Mouse (Mus musculus) monocyte, adult 2 months (primary cell): ENCODE data around the gene Pacsin3.
A peak's percentile ranks its signal among the peaks of the same experiment; 100 is the strongest.
"Not testable (repeated sequence)": the region's sequence is repeated elsewhere in the genome, so short reads cannot be mapped to it uniquely, and the experiment has no call there.

Source experiments
- DNase-seq, 2 experiments: peaks; one replicate each; pipeline ENCODE4 v3.0.0; 2022; ENCODE audit warnings: low spot score in 2 of 2, low read depth in 1 of 2

Gene Pacsin3

DNA sequence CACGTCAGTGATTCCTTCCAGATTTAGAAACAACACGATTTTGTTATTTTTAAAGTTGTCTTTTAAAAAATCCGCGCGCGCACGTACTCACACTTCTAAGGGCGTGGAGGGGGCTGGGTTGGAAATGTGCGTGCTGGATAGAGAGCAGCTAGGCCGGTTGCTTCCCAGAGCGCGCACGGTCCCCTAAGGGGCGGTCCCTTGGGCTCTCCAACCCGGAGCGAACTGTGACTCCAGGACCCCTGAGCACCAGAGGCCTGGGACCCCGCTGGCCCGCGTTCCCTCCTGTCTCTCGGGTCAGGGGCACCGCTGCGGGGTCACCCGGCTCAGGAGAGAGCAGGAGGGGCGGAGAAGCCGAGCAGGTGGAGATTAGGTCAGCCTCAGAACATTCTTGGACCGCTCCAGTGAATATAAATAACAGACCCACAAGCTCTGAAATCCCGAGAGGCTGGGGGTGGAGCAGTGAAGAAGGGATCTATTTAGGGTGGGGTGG is at the start of gene Pacsin3:
TSS of gene Pacsin3 (plus strand) at position 294 of the 490 bp plus-strand sequence.
- no peak for DNase-seq

DNA sequence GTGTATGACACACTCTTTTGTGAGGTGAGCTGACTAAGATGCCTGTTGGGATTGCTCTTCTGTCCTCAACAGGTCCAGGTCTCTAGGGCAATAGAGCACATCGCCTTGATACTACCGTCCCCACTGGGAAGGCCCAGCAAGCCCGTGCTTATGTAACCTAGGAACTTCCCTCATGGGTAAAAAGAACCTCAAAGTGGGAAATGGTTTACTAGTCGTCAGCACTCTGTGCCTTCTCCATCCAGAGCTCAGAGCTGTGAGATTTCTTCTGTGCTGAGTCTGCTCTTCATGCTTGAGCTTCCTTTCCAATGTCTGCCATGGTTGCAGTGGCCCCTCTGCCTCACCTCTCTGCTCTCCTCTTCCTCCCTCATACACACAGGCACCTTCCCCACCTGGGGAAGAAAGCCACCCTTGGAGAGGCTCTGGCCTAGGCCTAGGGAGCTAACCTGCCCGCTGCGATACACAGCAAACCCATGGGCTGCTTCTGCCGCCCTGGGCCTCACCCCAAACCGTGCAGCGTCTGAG is 49.4 kb upstream of the Pacsin3 start:
- DNase-seq = peak in 1 of 2 experiments; percentile 50

DNA sequence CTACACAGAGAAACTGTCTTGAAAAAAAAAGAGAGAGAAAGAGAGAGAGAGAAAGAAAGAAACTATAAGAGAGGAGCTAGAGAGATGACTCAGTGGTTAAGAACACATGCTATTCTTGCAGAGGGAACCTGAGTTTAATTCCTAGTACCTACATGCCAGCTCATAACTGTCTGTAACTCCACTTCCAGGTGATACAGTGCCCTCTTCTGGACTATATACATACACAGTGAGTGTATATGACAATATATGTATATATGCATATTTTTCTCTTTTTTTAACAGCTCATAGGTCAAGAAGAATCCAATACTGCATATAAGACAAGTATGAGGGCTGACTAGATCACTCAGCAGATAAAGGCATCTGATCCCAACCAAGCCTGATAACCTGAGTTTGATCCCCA is 42.4 kb upstream of the Pacsin3 start:
- DNase-seq = no peak

DNA sequence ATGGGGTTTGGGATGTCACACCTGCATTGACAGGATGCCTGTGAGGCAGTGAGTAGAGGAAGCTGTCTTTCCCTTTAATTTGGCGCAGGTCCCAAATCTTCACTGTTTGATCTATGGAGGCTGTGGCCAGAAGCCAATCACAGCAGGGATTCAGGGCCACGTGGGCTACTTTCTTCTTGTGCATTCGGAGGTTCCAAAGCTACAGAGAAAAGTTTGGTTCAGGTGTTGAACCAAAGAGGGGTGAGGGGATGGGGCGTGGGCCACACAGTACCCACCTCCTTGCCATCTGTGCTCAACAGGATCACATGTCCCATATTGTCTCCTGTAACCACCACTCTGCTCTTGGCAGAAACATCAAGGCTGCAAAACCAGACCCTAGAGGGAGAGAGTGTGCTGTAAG is 38.7 kb upstream of the Pacsin3 start:
- DNase-seq = no peak

DNA sequence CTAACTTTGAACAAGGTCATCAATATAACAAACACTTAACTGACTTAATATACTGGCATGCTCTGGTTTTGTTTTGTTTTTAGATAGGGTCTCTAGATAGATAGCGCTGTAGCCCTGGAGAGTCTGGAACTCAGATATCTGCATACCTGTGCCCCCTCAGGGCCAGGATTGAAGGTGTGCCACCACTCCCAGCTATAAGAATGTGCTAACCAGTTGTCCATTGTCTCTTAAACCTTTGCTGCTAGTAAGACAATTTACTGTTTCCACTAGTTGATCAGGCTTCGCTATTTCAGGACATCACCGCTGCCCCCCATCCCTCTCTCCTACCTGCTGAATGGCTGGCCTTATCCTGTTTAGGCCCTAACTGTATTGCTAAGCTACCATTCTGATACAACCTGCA is 35.3 kb upstream of the Pacsin3 start:
- DNase-seq = no peak

DNA sequence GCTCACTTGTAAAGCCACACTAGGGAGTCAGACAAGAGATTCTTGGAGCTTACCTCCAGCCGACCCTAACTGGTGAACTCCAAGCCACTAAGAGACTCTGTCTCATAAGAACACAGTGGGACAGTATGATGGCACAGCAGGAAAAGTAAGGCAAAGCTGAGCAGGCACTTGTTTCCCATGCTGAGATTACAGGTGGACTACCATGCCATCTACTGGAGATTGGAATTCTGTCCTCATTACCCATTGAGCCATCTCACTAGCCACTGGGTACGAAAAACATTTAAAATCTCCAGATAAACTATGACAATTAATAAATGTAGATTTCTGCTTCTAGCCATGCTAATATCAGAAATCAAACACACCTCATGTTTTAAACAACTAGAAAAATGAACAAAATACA is 32.1 kb upstream of the Pacsin3 start:
- no peak for DNase-seq

DNA sequence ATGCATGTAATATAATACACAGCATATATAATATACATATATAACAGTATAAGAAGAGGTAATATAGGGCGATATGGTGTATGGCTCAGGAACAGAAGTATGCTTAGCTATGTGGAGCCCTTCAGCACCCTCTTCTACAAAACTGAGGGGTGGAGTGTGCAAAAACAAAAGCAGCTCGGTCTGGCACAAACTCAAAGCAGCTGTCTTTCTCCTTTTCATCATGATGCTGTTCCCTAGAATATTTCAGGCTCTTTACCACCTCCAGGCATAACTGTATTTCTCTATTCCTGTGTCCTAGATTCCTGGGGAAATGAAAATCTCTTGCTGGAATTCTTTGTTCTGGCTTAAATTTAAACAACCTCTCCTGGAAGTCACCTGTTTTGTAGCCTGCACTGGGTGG is 26.0 kb upstream of the Pacsin3 start:
- no peak for DNase-seq

DNA sequence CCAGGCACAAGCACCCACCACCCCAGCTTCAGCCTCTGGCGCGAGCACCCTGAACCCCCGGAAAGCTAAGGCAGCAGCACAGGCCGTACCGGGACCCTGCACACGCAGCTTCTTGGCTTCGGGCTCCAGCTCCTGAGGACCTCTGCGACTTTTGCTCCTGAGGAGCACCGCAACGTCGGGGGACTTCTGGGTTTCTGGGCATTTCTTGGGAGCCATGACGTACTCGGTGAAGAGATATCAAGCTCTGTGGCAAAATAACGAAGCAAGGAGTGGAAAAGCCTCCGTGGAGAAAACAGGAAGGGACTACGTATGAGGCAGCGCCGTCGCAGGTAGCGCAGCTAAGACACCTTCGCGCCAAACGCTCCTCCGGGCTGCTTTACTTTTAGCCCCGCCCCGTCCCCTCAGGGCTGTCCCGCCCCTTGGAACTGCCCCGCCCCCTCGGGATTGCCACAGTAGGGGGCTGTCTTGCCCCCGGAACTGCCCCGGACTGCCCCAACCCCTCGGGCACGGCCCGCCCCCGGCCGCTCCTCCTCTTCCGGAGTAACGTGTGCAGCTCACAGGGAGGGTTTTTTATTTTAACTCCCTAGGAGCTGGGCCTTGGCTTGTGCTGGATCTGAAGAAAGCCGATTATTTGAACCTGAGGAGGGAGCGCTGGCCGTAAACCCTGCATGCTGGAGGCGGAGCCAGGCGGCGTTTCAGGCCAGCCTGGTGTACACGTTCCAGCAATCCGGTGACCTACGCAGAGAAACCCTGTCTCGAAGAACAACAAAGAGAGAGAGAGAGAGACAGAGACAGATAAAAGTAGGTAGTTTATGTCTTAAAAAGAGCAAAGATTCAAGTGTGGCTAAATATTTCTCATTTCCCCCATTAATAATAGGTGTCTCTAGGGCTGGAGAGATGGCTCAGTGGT is 18.9 kb upstream of the Pacsin3 start, which contains the start of gene Ddb2:
TSS of gene Ddb2 (minus strand) at position 382 of the 910 bp plus-strand sequence.
- peak; percentile 69 to 79 for DNase-seq

DNA sequence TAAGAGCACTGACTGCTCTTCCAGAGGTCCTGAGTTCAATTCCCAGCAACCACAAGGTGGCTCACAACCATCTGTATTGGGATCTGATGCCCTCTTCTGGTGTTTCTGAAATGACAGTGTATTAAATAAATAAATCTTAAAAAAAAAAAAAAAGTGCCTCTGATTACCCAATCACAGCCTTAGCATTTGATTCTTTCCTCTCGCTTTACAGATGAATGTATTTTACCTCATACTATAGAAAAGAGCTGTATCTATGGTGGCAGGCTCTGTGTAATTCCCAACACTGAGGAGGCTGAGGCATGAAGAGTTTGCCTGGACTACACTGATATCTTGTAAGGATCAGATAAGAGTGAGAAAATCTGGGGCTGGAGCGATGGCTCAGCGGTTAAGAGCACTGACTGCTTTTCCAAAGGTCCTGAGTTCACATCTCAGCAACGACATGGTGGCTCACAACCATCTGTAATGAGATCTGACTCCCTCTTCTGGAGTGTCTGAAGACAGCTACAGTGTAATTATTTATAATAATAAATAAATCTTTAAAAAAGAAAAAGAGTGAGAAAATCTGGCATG is 18.2 kb upstream of the Pacsin3 start:
- DNase-seq = not testable (repeated sequence)

DNA sequence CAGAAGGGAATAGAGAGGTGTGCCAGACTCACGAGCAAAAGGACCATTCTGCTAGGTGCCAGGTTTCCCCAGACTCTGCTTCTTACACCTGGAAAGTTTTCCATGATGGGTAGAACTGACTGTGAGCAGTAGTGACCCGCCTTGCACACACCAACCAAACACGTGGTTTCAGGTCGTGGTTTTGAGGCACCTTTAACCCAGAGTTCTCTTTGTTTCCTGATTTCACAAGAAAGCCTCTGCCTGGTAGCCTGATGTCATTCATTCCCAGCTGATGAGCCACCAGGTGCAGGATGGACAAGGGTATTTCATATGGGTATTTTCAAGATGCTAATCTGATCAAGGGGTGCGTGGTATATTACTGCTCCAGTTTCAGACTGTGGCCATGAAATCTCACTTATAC is 13.2 kb upstream of the Pacsin3 start:
- no peak for DNase-seq

DNA sequence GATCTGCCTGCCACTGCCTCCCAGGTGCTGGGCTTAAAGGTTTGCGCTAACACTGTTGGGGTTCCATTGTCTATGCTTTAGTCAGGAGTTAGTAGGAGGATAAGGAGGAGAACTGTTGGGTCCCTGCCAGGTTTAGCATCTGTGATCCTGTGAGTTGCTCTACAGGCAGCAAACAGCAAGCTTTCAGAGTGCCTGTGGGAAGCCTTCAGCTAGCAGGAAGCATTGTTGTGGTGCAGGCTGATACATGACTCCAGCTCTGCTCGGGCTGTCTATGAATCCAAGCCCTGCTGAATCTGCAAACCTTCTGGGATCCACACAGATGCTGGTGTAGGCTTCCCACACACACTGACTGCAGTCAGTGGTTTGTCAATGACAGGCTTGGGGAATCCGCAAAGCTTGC is 12.3 kb upstream of the Pacsin3 start:
- no peak for DNase-seq

DNA sequence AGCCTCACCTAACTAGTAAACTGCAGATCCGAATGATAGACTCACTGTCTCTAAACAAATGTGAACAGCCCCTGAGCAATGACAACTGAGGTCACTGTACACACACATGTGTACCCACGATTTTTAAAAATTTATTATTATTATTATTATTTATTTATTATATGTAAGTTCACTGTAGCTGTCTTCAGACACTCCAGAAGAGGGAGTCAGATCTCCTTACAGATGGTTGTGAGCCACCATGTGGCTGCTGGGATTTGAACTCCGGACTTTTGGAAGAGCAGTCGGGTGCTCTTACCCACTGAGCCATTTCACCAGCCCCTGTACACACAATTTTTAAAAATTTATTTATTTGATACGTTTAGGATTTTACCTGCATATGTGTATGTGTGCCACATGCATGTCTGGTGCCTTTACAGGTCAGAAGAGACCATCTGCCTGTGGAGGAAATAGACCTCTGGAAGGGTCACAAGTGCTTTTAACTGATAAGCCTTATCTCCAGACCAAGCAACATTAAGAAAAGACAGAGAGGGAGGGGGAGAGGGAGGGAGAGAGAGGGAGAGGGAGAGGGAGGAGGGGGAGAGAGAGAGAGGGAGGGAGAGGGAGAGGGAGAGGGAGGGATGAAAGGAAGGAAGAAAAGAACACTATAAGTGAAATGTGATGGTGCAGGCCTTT is 11.1 kb upstream of the Pacsin3 start:
- DNase-seq = no peak

DNA sequence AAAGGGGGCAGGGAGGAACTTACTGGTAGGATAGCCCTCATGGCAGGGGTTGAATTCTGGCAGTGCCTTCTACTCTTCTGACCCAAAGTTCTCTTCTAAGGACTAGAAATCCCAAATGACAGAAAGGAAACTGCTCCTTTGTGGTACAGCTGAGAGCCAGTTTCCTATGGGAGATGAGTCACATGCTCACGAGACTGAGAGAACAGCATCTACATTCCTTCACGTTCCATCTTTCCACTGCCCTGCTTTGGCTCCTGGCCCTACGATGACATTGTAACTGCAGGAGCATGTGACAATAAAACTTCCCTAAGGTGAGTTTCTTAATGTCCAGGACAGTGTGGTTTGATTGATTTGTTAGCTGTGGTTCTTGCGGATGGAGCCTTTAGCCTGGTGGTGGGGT is 7.4 kb upstream of the Pacsin3 start:
- no peak for DNase-seq

DNA sequence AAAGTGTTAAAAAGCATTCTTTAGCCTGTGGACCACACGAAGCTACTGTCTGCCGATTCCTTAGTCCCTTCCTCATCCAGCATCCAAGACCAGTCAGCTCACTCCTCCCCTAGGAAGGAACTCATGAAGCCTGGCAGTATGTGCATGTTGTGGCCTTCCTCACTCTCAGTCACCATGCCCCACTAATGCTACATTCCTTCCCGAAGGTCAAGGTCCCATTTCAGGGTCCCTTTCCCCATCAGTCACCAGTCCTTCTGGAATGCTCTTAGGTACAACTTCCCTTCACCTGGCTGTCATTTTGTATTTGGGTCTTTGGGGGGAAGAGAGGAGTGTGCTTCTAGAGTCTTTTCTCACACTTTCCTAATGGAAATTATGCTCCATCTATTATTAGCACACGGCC is 3.8 kb upstream of the Pacsin3 start:
- DNase-seq = no peak

DNA sequence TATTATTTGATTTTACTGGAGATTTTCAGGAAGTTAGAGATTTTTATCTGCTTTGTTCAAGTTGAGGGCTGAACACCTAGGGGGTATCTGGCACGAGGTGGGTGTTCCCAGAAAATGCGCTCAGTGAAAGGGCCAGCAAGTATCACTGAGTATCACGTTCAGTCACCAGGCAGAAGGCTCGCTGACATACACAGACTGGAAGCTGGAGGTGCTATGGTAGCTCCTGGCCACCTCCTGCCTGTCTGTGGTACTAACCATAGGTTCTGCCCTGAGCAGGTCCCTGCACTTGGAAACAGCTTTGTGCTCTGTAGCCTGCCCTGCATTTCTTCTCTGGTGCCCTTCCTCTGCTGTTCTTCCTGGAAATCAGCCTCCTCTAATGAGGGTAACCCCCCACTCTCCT is 3.2 kb upstream of the Pacsin3 start:
- no peak for DNase-seq

DNA sequence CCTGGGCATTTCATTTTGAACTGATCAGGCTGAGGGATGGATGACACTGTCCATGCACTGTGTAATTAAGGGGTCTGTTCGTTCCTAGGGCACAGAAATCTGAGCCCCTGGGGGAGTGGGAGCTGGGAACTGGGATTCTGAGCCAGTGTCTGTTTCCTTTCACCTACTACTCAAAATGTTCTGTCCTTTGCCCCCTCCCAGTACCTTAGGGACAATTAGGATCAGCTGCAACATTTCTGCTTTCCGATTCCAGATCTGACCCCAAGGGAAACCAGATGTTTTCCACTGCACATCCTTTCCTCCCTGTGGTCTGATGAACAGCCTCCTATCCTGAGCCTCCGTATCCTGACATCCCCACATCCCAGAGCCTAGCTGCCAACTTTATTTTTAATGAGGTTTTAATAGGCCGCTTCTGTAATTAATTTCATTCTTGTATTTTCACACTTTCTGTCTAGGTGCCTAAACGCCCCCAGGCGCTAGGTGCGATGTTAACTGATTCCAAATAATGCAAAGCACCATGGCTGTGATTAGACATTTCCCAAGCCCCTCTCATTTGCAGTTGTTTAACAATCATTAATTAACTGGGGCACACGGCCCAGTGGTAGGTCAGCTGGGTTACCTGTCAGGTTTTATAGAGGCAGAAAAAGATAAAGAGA is 901 bp upstream of the Pacsin3 start:
- DNase-seq = no peak

DNA sequence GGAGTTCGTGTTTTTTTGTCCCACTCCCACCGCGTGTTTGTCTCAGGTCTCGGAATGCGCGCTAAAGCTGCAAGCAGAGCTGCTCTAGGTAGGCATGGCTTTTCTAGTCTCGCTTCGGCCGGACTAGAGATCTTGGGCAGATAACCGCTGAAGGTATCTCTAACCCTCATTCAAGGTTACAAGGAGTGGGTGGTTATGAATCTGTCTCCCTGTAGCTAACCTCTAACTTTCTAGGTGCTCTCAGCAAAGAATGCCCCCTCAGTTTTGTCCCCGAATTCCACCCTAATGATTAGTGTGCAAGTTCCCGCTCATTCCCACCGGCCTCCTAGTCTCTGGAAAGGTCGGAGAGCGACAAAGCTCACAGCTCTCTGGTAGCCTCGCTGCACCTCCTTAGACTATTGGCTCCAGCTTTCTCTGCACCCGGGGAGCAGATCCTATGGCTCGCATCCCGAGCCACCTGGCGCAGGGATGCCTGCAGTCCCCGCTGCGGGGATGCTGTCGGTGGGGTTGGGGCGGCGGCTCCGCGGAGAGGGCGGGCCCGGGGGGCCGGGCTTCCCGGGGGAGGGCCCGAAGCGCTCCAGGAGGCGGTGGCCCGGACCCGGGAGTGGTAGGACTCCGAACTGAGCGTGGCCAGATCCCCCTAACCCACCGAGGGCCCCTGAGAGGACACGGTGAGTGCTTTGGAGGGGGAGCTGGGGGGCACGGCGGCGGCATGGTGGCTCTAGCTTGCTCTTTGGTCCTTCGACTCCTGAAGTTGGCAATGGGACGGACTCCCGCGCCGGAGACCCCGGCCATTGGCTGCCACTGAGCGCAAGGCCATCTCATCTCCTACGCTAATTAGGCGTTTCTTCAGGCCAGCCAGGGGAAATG is 737 bp downstream of the Pacsin3 start:
- DNase-seq = no peak

DNA sequence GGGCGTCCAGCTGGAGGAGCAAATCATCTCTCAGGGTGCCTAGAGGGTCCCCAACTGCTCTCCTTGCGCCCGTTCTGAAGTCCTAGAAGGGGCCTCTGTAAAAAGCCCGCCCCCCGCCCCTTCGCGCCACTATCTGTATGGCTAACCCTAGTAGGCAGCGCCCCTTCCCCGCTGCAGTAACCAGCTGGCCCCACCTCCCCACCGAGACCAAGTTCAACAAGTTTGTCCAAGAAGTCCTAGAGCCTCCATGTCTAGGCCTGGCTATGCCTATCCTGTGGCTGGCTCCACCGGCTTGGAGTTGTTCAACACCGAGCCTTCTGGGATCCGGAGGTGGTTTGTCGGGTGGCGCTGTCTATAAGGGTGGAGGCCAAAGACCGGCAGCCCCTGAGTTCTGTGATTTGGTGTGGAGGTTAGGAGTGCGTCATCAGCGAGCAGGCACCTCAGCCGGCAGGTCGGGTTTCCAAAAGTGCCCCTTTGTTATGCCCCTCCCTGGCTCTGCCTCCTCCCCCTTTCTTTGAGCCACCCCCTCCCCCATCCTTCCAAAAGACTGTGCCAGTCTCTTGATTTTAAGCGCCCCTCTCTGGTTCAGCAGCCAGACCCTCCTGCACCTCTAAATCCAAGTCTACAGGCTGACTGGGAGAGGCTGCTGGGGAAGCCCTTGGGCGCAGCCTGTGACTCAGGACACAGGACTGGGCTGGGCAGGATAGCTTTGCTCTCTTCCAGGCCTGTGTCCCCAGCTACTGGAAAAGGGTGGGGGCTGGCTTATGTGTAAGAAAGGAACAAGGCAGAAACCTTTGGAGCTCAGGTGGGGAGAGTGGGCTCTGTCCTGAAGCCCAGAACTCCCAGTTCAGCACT is 1.6 kb downstream of the Pacsin3 start:
- DNase-seq = no peak

DNA sequence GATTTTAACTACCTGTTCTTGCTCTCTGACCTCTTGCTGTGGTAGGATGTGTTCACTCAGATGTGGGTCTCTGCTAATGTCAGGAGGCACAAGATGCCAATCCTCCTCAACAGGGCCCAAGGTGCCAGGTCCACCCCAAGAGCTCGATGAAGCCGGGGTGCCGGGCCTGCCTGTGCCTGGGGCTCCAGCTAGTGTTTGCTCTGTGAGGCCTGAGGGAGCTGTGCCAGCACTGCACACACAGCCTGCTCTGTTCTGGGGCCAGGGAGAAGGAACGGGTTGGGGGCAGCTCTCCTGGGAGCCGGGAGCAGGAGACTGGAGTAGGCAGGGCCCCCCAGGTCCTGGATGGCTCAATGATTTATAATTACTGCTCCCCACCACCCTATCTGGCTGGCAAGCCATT is 2.3 kb downstream of the Pacsin3 start:
- DNase-seq = no peak
